Mouse (Mus musculus) kidney, embryonic 16.5 days (tissue): ENCODE measurements at regions not wholly inside any gene's neighbourhood (a gene's known extent, or its start where the extent isn't known, plus 50 kb on each side); places are given as distances from the start of the nearest gene placed in this dataset.

Experiments
- ATAC-seq: fragments of 200-750 bp; cut with Nextera tagmentation; 2 replicates; pipeline ENCODE4 v1.8.0; 2017; ENCODE audit warnings: moderate TSS enrichment; ENCODE audit not compliant: low FRiP score, low TSS enrichment
- H3K27ac ChIP-seq: fragments of 300-500 bp; sonication (generic); 2 replicates; pipeline ENCODE4 v1.5.1; 2014; ENCODE audit warnings: low read length
- H3K27me3 ChIP-seq: fragments of 300-500 bp; sonication (generic); 2 replicates; pipeline ENCODE4 v1.6.1; 2014; ENCODE audit warnings: low read length, control low read depth, mixed read lengths; ENCODE audit not compliant: insufficient read depth
- H3K36me3 ChIP-seq: fragments of 300-500 bp; sonication (generic); 2 replicates; pipeline ENCODE4 v1.6.1; 2014; ENCODE audit warnings: low read length, control low read depth, mixed read lengths; ENCODE audit not compliant: insufficient read depth
- H3K4me1 ChIP-seq: fragments of 300-500 bp; sonication (generic); 2 replicates; pipeline ENCODE4 v1.6.1; 2014; ENCODE audit warnings: low read length, control low read depth, mixed read lengths; ENCODE audit not compliant: insufficient read depth
- H3K4me2 ChIP-seq: fragments of 300-500 bp; sonication (generic); replicated peaks from 2 replicates; pipeline ENCODE4 v1.6.1; 2014; ENCODE audit warnings: low read depth, low read length
- H3K4me3 ChIP-seq: fragments of 300-500 bp; sonication (generic); 2 replicates; pipeline ENCODE4 v1.5.1; 2014; ENCODE audit warnings: mild to moderate bottlenecking, low read length
- H3K9ac ChIP-seq: fragments of 300-500 bp; sonication (generic); replicated peaks from 2 replicates; pipeline ENCODE4 v1.6.1; 2014; ENCODE audit warnings: low read length
- H3K9me3 ChIP-seq: fragments of 300-500 bp; sonication (generic); 2 replicates; pipeline ENCODE4 v1.6.1; 2016; ENCODE audit warnings: low read length, control low read depth
- WGBS: fragments of 180-500 bp; shearing (Covaris S2); extraction: QIAGEN DNeasy Blood & Tissue Kit; methylation state at CpG from one replicate; pipeline ENCODE4 v1.1.7; 2014; 5-methylcytosine and 5-hydroxymethylcytosine counted together

DNA sequence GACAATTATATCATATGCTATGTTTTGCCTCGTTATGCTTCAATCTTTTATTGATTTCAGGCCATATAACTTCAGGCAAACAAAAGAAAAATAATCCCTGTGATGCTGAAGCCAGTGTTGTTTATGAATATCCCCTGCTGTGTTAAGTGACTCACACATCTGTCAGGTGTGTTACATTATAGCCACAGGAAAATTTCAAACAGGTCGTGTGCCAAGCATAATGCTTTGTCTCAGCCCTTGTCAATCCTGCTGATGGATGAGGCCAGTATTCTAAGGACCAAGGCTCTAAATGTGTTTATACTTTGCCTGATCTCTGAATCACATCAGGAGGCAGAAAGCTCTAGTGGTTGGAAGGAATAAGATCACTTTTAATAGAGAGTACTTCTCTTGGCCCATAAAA, 191.1 kb upstream of the Foxg1 start:
- WGBS, result 46% methylated on average over 2 of the region's 2 CpGs
- Histone ChIP-seq H3K9me3 (no peaks in the 10 kb centered on the region), H3K9ac (no peak overlapping the region), H3K27me3 (no peaks in the 10 kb centered on the region), H3K36me3 (no peaks in the 10 kb centered on the region), H3K4me2 (no peak overlapping the region), H3K4me3 (no peak overlapping the region), H3K27ac (no peak overlapping the region), H3K4me1 (no peaks in the 10 kb centered on the region)
- no peak for ATAC-seq

GRCm38 (mm10) chr12:49233524-49234306, 148.7 kb upstream of the Foxg1 start:
- Histone ChIP-seq H3K4me2 (no peak overlapping the region), H3K27ac (no peak overlapping the region), H3K27me3 (no peaks in the 10 kb centered on the region), H3K4me3 (no peak overlapping the region), H3K4me1 (no peaks in the 10 kb centered on the region), H3K36me3 (no peaks in the 10 kb centered on the region), H3K9ac (no peak overlapping the region), H3K9me3 (no peaks in the 10 kb centered on the region)
- no peak for ATAC-seq
- WGBS, result 82% methylated on average over 5 of the region's 5 CpGs
